Mouse (Mus musculus) lung, postnatal 0 days (tissue): ENCODE data around the gene Rergl.

Experiments used
- CTCF ChIP-seq: IDR thresholded peaks from 2 replicates; pipeline ENCODE4 v1.5.1; 2016; ENCODE audit warnings: antibody characterized with exemption, mild to moderate bottlenecking
- EP300 ChIP-seq: IDR thresholded peaks from 2 replicates; pipeline ENCODE4 v1.6.1; 2016; ENCODE audit warnings: antibody characterized with exemption, mild to moderate bottlenecking, control low read depth

- TF ChIP-seq CTCF (peak; percentile 43), EP300 (no peak)
Observed at GRCm38 (mm10) chr6:139461094-139461493, 40.7 kb downstream of the Rergl start.
